Mouse (Mus musculus): ENCODE results near the gene Adamts20. TPM values are rescaled to one million over a fixed set of nuclear protein-coding genes. Genes with fewer than 3 reads are reported as not detected.

The Adamts20 gene
- polyA plus RNA-seq, 1 experiment from 2014 or later, result 3.5 TPM

GRCm38 (mm10) chr15:94475975-94476374 lies 10.8 kb upstream of the Adamts20 start:
- Histone ChIP-seq H3K4me1 (peaks cover 30% of the 10 kb centered on the region), H3K27ac (replicated peaks) (no peak overlapping the region), H3K4me3 (no peak overlapping the region), H3K36me3 (no peaks in the 10 kb centered on the region), H3K9me3 (replicated peaks) (no peaks in the 10 kb centered on the region), H3K27me3 (ENCODE audit: low read depth, poor library complexity, severe bottlenecking) (no peaks in the 10 kb centered on the region)
- DNase-seq (ENCODE audit: low spot score), result no peak
- 96% methylated on average over 5 of the region's 5 CpGs for WGBS

GRCm38 (mm10) chr15:94470361-94470760 lies 5.1 kb upstream of the Adamts20 start:
- WGBS, result 85% methylated on average over 5 of the region's 5 CpGs
- Histone ChIP-seq H3K27me3 (ENCODE audit: low read depth, poor library complexity, severe bottlenecking) (no peaks in the 10 kb centered on the region), H3K4me1 (peaks cover 1% of the 10 kb centered on the region; the same call in 1 of the 2 replicates), H3K27ac (replicated peaks) (no peak overlapping the region), H3K36me3 (no peaks in the 10 kb centered on the region), H3K9me3 (replicated peaks) (no peaks in the 10 kb centered on the region), H3K4me3 (no peak overlapping the region)
- no peak for DNase-seq (ENCODE audit: low spot score)

- H3K36me3 ChIP-seq, result no peaks in the 10 kb centered on the region
- no peak for DNase-seq (ENCODE audit: low spot score)
- 57% methylated on average over 14 of the region's 14 CpGs for WGBS
- no peaks in the 10 kb centered on the region for H3K27me3 ChIP-seq (ENCODE audit: low read depth, poor library complexity, severe bottlenecking)
- H3K4me1 ChIP-seq, result peaks cover 40% of the 10 kb centered on the region
- H3K9me3 ChIP-seq (replicated peaks), result no peaks in the 10 kb centered on the region
- peak overlapping the region; percentile 55 for H3K27ac ChIP-seq (replicated peaks)
- H3K4me3 ChIP-seq, result no peak overlapping the region
These were observed 337 bp downstream of the Adamts20 start for GRCm38 (mm10) chr15:94464881-94465280.

GRCm38 (mm10) chr15:94463251-94463650 lies 2.0 kb downstream of the Adamts20 start:
- H3K4me1 ChIP-seq, result peaks cover 40% of the 10 kb centered on the region
- H3K27me3 ChIP-seq (ENCODE audit: low read depth, poor library complexity, severe bottlenecking), result no peaks in the 10 kb centered on the region
- H3K36me3 ChIP-seq, result no peaks in the 10 kb centered on the region
- no peaks in the 10 kb centered on the region for H3K9me3 ChIP-seq (replicated peaks)
- 70% methylated on average over 3 of the region's 3 CpGs for WGBS
- no peak overlapping the region for H3K4me3 ChIP-seq
- H3K27ac ChIP-seq (replicated peaks), result peak overlapping the region; percentile 43; the same call in 1 of the 2 replicates
- DNase-seq (ENCODE audit: low spot score), result no peak

- Histone ChIP-seq H3K9me3 (replicated peaks) (no peaks in the 10 kb centered on the region), H3K27me3 (ENCODE audit: low read depth, poor library complexity, severe bottlenecking) (no peaks in the 10 kb centered on the region), H3K4me1 (peaks cover 40% of the 10 kb centered on the region), H3K4me3 (no peak overlapping the region), H3K36me3 (no peaks in the 10 kb centered on the region), H3K27ac (replicated peaks) (0 out of 2 replicates have a peak overlapping the region, but pooled peaks have one; percentile 38)
- 18% methylated on average over 3 of the region's 3 CpGs for WGBS
- DNase-seq (ENCODE audit: low spot score), result no peak
These were observed 3.0 kb downstream of the Adamts20 start for GRCm38 (mm10) chr15:94462206-94462605.

GRCm38 (mm10) chr15:94461166-94461565 lies 4.1 kb downstream of the Adamts20 start:
- no peak for DNase-seq (ENCODE audit: low spot score)
- no peaks in the 10 kb centered on the region for H3K36me3 ChIP-seq
- peak overlapping the region; percentile 53 for H3K27ac ChIP-seq (replicated peaks)
- no peak overlapping the region for H3K4me3 ChIP-seq
- H3K27me3 ChIP-seq (ENCODE audit: low read depth, poor library complexity, severe bottlenecking), result no peaks in the 10 kb centered on the region
- H3K4me1 ChIP-seq, result peaks cover 40% of the 10 kb centered on the region
- WGBS, result 54% methylated on average over 9 of the region's 9 CpGs
- H3K9me3 ChIP-seq (replicated peaks), result no peaks in the 10 kb centered on the region

- no peaks in the 10 kb centered on the region for H3K27me3 ChIP-seq (ENCODE audit: low read depth, poor library complexity, severe bottlenecking)
- H3K36me3 ChIP-seq, result no peaks in the 10 kb centered on the region
- no peaks in the 10 kb centered on the region for H3K9me3 ChIP-seq (replicated peaks)
- no peak overlapping the region for H3K4me3 ChIP-seq
- 88% methylated on average over 18 of the region's 18 CpGs for whole genome bisulfite sequencing
- no peak overlapping the region for H3K27ac ChIP-seq (replicated peaks)
- no peak for DNase-seq (ENCODE audit: low spot score)
- peaks cover 22% of the 10 kb centered on the region for H3K4me1 ChIP-seq
These were observed 7.4 kb downstream of the Adamts20 start for GRCm38 (mm10) chr15:94457636-94458390.

GRCm38 (mm10) chr15:94452848-94453247 lies 12.4 kb downstream of the Adamts20 start:
- 94% methylated on average over 5 of the region's 5 CpGs for WGBS
- no peaks in the 10 kb centered on the region for H3K27me3 ChIP-seq (ENCODE audit: low read depth, poor library complexity, severe bottlenecking)
- H3K4me1 ChIP-seq, result no peaks in the 10 kb centered on the region
- DNase-seq (ENCODE audit: low spot score), result no peak
- H3K36me3 ChIP-seq, result no peaks in the 10 kb centered on the region
- no peak overlapping the region for H3K4me3 ChIP-seq
- no peaks in the 10 kb centered on the region for H3K9me3 ChIP-seq (replicated peaks)
- no peak overlapping the region for H3K27ac ChIP-seq (replicated peaks)

GRCm38 (mm10) chr15:94451600-94451999 lies 13.6 kb downstream of the Adamts20 start:
- Histone ChIP-seq H3K4me3 (no peak overlapping the region), H3K36me3 (no peaks in the 10 kb centered on the region), H3K27ac (replicated peaks) (no peak overlapping the region), H3K9me3 (replicated peaks) (no peaks in the 10 kb centered on the region), H3K4me1 (no peaks in the 10 kb centered on the region), H3K27me3 (ENCODE audit: low read depth, poor library complexity, severe bottlenecking) (no peaks in the 10 kb centered on the region)
- 95% methylated on average over 8 of the region's 8 CpGs for WGBS
- DNase-seq (ENCODE audit: low spot score), result no peak

- H3K36me3 ChIP-seq, result no peaks in the 10 kb centered on the region
- peak overlapping the region; percentile 55; the same call in 1 of the 2 replicates for H3K27ac ChIP-seq (replicated peaks)
- WGBS, result 71% methylated on average over 8 of the region's 8 CpGs
These were observed 20.6 kb downstream of the Adamts20 start for GRCm38 (mm10) chr15:94444437-94445136.

GRCm38 (mm10) chr15:94444043-94444436 lies 21.2 kb downstream of the Adamts20 start:
- Histone ChIP-seq H3K4me3 (no peak overlapping the region), H3K27ac (replicated peaks) (peak overlapping the region; percentile 76; the same call in 1 of the 2 replicates), H3K27me3 (ENCODE audit: low read depth, poor library complexity, severe bottlenecking) (no peaks in the 10 kb centered on the region), H3K36me3 (no peaks in the 10 kb centered on the region), H3K4me1 (peaks cover 26% of the 10 kb centered on the region), H3K9me3 (replicated peaks) (no peaks in the 10 kb centered on the region)
- 70% methylated on average over 11 of the region's 11 CpGs for WGBS
- no peak for DNase-seq (ENCODE audit: low spot score)

More at GRCm38 (mm10) chr15:94444437-94445136, 20.6 kb downstream of the Adamts20 start:
- no peak overlapping the region for H3K4me3 ChIP-seq
- H3K9me3 ChIP-seq (replicated peaks), result no peaks in the 10 kb centered on the region
- no peaks in the 10 kb centered on the region for H3K27me3 ChIP-seq (ENCODE audit: low read depth, poor library complexity, severe bottlenecking)
- H3K4me1 ChIP-seq, result peaks cover 26% of the 10 kb centered on the region
- DNase-seq (ENCODE audit: low spot score), result no peak

GRCm38 (mm10) chr15:94443025-94443424 lies 22.2 kb downstream of the Adamts20 start:
- Histone ChIP-seq H3K4me3 (no peak overlapping the region), H3K36me3 (no peaks in the 10 kb centered on the region), H3K9me3 (replicated peaks) (no peaks in the 10 kb centered on the region), H3K27ac (replicated peaks) (peak overlapping the region; percentile 76; the same call in 1 of the 2 replicates), H3K27me3 (ENCODE audit: low read depth, poor library complexity, severe bottlenecking) (no peaks in the 10 kb centered on the region), H3K4me1 (peaks cover 26% of the 10 kb centered on the region)
- 35% methylated on average over 2 of the region's 2 CpGs for WGBS
- no peak for DNase-seq (ENCODE audit: low spot score)

- no peaks in the 10 kb centered on the region for H3K27me3 ChIP-seq (ENCODE audit: low read depth, poor library complexity, severe bottlenecking)
- no peak overlapping the region for H3K4me3 ChIP-seq
- DNase-seq (ENCODE audit: low spot score), result no peak
- no peaks in the 10 kb centered on the region for H3K9me3 ChIP-seq (replicated peaks)
- no peaks in the 10 kb centered on the region for H3K36me3 ChIP-seq
- no peak overlapping the region for H3K27ac ChIP-seq (replicated peaks)
- 87% methylated on average over 5 of the region's 5 CpGs for WGBS
- H3K4me1 ChIP-seq, result no peaks in the 10 kb centered on the region
These were observed 29.7 kb downstream of the Adamts20 start for GRCm38 (mm10) chr15:94435532-94435931.

Measured in midbrain, embryonic 10.5 days (tissue).